Mouse (Mus musculus) kidney, postnatal 4 days (tissue): ENCODE results near the gene Stox2.

Experiments
- DNase-seq, 2 experiments: peaks; one replicate each; pipeline ENCODE4 v3.0.0; 2021; ENCODE audit warnings: mixed read lengths in 2 of 2

The Stox2 gene

DNA sequence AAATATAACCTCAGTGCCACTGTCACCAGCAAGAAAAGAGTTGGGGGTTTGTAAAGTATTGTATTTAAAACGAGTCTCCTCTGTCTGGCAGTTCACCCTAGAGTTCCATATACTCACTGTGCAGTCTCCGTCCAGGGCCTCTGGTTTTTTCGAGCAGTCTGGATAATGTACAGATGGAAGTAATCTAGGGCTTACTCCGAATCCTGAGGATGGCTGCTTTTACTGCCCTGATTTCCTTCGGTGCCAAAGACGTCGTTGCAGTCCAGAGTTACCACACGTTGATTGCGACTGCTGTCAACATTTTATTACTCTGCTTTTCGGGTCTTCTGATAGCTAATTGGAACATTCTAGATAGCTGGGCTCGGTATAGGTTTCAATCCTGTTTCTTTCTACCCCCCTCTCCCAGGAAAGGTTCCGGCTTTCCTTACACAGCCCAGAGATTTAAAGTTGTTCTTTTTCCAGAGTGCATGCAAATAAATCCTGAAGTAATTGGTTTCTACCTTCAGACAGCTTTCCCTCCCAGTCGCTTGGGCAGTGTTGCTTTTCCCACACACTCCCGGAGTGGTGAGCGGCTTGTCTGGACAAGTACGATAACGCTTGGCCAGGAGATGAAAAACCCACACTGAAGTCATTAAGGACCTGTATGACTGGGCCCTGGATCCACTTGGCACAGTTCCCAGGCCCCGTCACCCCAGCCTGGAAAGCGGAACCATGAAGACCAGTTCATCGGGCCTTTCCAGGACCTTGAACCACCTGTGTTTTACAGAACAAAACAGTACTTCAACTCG lies 94.1 kb downstream of the Stox2 start:
- peak; percentile 64 to 72 for DNase-seq

GRCm38 (mm10) chr8:47349082-47349481 lies 97.1 kb downstream of the Stox2 start:
- DNase-seq, result no peak

DNA sequence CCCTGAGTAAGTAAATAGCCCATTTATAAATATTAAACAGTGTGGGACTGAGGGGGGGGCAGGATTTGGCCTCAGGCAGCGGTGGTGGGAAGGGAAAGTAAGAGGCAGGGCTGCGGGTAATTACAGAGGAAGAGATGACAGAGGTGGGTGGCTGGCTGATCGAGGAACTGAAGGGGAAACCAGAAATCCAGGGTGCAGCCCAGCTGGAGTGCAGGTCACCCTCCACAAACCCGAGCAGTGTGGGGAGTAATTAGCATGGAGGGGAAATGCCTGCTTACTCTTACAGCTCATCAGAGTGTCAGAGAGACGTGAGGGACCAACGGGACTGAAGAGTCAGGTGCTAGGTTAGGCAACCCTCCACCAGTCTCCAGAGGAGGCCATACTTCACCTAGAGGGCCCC lies 98.4 kb downstream of the Stox2 start:
- DNase-seq, result no peak

GRCm38 (mm10) chr8:47345772-47346103 lies 100.4 kb downstream of the Stox2 start:
- no peak for DNase-seq

DNA sequence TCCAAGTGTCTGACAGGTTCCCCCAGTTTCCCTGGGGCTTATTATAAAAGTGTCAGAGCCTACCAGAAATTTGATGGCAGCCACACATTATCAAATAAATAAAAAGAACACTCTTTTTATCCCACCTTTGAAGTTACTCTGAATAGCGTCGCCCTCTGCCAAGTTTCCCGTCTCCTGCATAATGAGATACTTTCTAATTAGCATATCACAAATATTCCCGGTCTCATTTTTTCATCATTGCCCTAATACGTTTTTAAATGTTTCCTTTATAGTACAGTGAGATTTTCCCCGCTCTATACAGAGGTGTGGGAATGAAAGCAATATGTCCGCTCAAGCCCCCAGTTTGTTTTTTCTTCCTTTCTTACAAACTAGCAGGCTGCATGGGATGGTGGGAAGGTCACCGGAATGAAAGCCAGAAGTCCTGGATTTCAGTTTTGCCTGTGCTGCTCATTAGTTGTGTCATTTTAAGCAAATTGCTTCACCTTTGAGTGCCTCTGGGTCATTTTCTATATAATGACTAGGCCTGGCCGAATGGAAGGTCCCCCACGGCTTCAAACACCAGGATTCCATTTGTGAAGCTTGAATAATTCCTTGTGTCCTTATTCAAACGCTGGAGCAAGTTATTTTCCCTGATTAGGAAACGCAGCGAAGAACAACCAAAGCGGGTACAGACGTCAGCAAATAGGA lies 100.9 kb downstream of the Stox2 start:
- peak in 1 of 2 experiments; percentile 29 for DNase-seq

GRCm38 (mm10) chr8:47341474-47341873 lies 104.7 kb downstream of the Stox2 start:
- no peak for DNase-seq

GRCm38 (mm10) chr8:47338691-47339323 lies 107.4 kb downstream of the Stox2 start:
- no peak for DNase-seq

DNA sequence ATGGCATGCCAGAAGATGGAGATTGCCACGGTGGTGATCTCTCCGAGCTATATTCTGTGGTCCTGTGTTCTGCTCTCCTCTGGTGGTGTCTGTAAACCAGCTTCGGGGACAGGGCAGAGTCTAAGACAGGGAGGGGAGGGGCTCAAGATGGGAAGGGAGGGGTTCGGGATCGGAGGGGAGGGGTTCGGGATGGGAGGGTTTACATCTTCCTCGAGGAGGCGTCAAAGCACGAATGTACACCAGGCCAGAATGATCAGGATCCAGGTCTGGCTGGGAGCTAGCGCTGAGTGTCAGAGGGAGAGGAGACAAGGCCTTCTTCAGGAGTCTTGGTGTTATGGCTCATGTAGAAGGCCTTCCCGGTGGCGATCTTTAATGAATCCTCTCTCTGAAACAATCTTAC lies 109.7 kb downstream of the Stox2 start:
- DNase-seq, result no peak

GRCm38 (mm10) chr8:47335940-47336339 lies 110.2 kb downstream of the Stox2 start:
- DNase-seq, result no peak

DNA sequence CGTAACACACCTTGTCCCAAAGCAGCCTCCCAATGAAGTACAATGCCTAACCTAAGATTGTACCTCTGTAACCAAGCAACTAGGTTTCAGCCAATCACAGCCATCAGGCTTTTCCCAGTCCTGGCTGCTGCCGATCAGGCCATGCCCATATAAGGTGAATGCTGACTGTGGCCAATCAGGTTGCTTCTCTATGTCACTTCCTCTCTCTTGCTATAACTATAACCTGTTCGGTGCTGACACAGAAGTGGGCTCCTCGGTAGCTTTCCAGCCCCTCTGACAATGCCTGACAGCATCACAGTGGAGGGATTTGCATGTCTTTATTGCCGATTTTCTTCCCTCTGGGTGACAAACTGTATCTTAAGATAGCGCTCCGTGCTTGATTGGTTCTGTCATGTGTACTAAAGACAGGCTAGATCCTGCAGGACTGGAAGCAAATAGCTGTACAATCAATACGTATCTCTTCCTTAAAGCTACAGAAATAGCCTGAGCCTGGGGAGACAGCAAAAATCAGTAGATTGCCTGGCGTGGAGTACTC lies 111.9 kb downstream of the Stox2 start:
- peak; percentile 24 to 49 for DNase-seq

GRCm38 (mm10) chr8:47332941-47333340 lies 113.2 kb downstream of the Stox2 start:
- no peak for DNase-seq

DNA sequence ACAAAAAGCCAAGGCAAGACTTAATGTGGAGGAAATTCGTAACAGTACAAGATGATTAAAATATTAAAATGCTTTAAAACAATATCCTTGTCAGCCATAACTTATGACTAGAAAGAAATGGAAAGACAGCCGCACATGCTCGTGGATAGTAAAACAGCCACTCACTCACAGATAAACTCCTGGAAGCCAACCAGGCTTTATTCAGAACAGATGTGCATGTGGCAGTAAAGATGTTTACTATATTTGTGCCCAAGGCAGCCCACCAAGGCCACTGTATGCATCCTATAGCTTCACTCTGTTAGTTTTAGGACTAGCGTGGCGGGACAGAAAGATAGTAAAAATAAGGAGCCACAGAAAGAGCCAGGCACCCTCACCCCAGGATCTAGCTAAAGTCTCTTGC lies 115.2 kb downstream of the Stox2 start:
- DNase-seq, result no peak

- no peak for DNase-seq
These were observed 119.8 kb downstream of the Stox2 start for GRCm38 (mm10) chr8:47326348-47326747.

DNA sequence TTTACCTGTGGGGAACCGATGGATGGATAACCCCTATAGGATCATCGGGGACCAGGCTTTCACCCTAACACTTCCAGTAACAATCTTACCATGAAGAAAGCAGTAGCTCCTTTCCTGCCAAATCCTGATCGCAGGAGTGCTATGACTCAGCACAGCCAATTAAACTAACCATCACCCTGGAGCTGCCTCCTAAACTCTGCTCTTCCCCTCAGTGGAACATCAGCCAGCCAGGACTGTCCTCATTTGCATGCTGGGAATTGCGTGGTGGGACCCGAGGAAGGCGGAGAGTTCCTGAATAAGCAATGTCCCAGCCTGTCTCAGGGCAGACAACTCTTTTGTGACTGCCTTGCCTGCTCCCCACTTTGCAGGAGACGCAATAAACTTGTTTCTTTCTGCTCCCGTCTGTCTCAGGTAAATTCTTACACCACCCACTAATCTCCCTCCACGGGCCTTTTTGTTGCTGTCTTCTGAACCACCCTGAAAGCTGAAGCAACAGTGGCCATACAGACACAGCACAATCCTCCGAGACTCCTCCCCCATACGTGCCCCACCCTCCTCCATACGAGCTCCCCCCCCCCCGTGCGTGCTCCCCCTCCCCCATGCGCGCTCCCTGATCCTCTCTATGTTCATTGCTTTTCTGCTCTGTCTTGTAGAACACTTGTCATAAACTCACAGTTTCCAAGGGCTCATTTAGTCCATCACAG lies 121.9 kb downstream of the Stox2 start:
- DNase-seq, result no peak

- no peak for DNase-seq
These were observed 124.9 kb downstream of the Stox2 start for GRCm38 (mm10) chr8:47321282-47321681.

DNA sequence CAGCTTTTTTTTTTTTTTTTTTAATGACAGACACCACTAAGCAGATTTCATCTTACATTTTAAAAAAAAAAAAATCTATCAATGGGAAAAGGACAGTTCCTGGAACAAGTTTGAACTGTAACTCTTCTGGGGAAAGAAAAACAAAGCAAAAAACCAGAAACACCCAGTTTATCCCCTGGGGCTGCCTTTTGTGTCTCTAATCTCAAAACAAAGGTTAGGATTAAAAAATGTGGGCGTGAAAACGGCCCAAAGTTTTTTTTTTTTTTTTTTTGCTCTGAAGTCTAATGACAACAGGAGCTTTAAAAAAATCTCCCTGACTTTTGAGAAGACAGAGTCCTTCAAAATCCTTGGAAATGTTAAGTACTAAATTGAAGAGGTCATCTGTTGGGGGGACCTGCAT lies 125.5 kb downstream of the Stox2 start:
- DNase-seq, result no peak

DNA sequence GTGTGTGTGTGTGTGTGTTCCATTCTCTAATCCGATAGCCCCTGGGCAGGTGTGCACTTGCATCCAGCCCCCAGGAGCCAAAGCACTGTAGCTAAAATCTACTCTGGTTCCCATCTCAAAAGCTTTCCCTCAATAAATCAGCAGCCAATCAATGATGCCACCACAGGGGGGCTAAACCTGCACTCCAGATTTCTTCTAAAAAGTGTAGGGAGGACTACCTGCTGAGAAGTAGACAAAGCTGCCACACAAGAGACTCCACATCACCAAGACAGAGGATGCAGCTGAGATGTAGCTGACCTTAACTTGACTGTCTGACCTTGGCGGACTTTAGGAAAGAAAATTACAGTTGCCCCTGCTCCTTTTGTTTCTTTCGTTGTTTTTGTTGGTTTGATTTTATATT lies 127.7 kb downstream of the Stox2 start:
- DNase-seq, result no peak

DNA sequence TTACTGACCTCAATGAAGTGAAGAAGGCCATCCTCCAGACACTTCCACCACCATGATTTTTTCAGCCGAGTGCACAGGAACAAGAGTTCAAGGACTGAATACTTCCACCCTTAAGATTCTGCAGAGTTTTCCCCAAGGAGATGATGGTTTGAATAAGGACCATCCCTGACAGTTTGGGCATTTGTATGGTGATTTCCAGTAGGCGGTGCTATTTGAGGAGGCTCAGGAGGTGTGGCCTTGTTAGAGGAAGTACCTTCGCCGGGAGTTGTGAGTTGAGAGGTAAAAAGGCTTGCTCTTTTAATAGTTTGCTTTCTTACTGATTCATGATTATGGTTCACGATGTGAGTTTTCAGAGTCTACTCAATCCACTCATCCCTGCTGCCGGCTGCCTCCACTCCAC lies 138.0 kb downstream of the Stox2 start:
- DNase-seq, result no peak

- DNase-seq, result no peak
These were observed 139.8 kb downstream of the Stox2 start for GRCm38 (mm10) chr8:47306372-47306771.

DNA sequence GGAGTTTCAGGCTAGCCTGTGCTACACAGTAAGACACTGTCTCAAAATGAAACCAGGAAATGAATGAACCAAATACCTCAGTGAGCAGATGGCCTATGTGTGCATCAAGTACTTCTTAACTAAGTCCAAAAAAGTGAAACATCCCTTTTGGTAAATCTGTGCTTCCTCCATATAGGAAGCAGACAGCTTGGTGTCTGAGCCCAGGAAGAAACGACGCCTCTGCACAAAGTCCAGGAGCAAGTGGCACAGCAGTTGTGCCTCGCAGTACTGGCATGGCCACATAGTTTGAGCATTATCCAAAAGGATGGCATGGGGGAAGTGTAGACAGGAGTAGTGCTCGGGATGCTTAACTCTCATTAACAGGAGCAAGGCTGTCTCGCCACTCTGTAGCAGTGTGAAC lies 140.3 kb downstream of the Stox2 start:
- no peak for DNase-seq

GRCm38 (mm10) chr8:47298460-47298859 lies 147.7 kb downstream of the Stox2 start:
- DNase-seq, result no peak

DNA sequence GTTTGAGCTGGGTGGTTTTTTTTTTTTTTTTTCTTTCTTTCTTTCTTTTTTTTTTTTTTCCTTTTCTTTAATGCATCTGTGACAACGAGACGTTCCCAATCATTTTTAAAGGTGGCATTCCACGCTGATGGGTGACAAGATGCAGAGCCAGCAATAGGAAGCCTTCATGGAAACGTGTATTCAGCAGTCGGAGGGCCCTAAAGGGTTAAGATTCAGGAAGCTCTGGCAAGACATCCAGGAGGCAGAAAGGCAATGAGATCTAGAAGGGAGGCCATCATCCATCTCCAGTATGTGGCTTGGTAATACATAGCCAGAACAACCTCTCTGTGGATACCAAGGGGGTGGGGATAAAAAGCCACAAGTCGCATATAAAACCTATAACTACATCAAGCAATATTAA lies 156.5 kb downstream of the Stox2 start:
- peak in 1 of 2 experiments; percentile 20 for DNase-seq

- peak; percentile 78 to 86 for DNase-seq
These were observed 157.2 kb downstream of the Stox2 start for GRCm38 (mm10) chr8:47288866-47289541.
